Mouse (Mus musculus) ES-E14 (cell line): ENCODE measurements at regions not wholly inside any gene's neighbourhood (a gene's known extent, or its start where the extent isn't known, plus 50 kb on each side); places are given as distances from the start of the nearest gene placed in this dataset.

ENCODE experiments used
- CHD2 ChIP-seq: IDR thresholded peaks from 2 replicates; pipeline ENCODE4 v1.6.1; 2014; ENCODE audit warnings: mild to moderate bottlenecking, low read depth, low read length, inconsistent platforms
- HCFC1 ChIP-seq: IDR thresholded peaks from 2 replicates; pipeline ENCODE4 v1.6.1; 2012; ENCODE audit warnings: low read length, inconsistent platforms, borderline replicate concordance; ENCODE audit not compliant: insufficient read depth
- MAFK ChIP-seq: IDR thresholded peaks from 2 replicates; pipeline ENCODE4 v1.6.1; 2014; ENCODE audit warnings: mild to moderate bottlenecking, low read depth, low read length, inconsistent platforms; ENCODE audit not compliant: insufficient read depth
- ZC3H11A ChIP-seq: IDR thresholded peaks from 2 replicates; pipeline ENCODE4 v1.6.1; 2012; ENCODE audit warnings: low read depth, mild to moderate bottlenecking, inconsistent platforms, low read length, borderline replicate concordance
- ZNF384 ChIP-seq: IDR thresholded peaks from 2 replicates; pipeline ENCODE4 v1.6.1; 2012; ENCODE audit warnings: low read depth, low read length, inconsistent platforms

DNA sequence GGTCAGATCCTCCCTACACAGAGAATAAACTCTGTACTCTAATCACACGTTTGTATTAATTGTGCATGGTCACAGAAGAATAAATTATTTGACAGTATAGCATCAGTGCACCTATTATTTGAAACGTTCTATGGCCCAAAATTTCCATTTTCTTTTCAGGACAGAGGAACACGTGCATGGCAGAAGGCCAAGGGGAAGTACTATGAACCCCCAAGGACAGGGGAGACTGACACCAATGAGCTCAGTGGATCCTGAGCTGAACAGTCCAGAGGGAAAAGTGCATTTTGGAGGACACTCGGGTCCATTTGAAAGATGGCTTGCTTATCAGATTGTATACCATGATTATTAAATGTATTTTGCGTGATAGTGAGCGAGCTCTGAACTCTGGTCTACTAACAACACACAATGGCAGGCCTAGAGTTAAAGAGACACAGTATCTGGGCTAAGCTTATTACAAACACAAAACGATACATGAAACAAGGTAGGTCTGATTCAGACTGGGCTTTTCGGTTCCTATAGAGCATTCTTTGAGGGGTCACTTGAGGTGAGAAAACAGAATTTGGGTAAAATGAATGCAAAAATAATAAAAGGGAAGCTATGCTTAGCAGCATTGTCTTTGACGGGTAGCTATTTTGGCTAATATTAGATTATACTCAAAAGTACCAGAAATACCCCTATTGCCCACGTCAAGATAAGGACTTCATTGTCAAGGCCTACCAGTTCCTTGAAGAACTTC lies 1431.7 kb downstream of the Slc22a22 start:
- TF ChIP-seq ZNF384 (no peak), CHD2 (no peak), ZC3H11A (no peak), HCFC1 (no peak), MAFK (no peak)
